Mouse (Mus musculus) thymus, postnatal 10 days (tissue): ENCODE measurements around the gene Pde9a.

Experiments used
- DNase-seq, 2 experiments: peaks; one replicate each; pipeline ENCODE4 v3.0.0; 2021; ENCODE audit warnings: low spot score in 2 of 2

Pde9a gene

GRCm38 (mm10) chr17:31386766-31387275, 811 bp downstream of the Pde9a start:
- no peak for DNase-seq

GRCm38 (mm10) chr17:31389432-31390050, 3.5 kb downstream of the Pde9a start:
- no peak for DNase-seq

DNA sequence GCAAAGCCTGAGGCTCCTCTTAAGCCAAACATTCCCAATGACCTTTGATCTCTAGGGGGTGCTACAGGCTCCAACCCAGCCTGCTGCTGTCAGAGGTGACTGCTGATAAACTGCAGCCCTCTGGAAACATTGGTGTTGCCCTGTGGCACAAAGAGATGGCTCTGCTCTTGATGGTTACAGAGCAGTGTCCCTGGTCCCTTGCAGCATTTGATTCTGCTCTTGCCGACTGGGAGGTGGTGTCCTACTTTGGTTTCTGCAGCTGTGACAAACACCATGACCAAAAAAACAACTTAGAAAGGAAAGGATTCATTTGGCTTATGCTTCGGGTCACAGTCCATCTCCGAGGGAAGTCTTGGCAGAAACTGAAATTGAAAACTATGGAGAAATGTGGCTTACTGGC, 5.5 kb downstream of the Pde9a start:
- no peak for DNase-seq

- DNase-seq = no peak
Observed at GRCm38 (mm10) chr17:31392041-31392440, 6.0 kb downstream of the Pde9a start.

DNA sequence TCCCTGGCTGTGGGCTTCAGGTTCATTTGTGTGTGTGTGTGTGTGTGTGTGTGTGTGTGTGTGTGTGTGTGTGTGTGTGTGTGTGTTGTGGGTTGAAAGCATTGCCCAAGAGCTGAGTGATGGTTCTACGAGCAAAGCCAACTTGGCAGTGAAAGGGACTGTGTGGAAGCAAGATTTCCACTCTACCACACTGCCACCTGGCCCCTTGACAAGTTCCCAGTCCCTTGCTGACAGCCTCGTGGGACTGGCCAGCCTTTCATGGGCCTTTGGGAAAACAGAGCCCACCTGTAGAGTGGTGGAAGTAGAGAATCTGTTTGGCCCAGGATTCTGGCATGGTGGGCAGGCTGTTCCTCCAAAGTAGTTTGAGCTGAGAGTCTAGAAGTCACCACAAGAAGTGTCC, 7.8 kb downstream of the Pde9a start:
- DNase-seq = no peak

- no peak for DNase-seq
Observed at GRCm38 (mm10) chr17:31400294-31400693, 14.3 kb downstream of the Pde9a start.

- no peak for DNase-seq
Observed at GRCm38 (mm10) chr17:31401160-31401559, 15.2 kb downstream of the Pde9a start.

GRCm38 (mm10) chr17:31402713-31403112, 16.7 kb downstream of the Pde9a start:
- DNase-seq = no peak

- DNase-seq = no peak
Observed at GRCm38 (mm10) chr17:31405694-31406227, 19.8 kb downstream of the Pde9a start.

GRCm38 (mm10) chr17:31409741-31410350, 23.8 kb downstream of the Pde9a start:
- no peak for DNase-seq

- DNase-seq = no peak
Observed at GRCm38 (mm10) chr17:31415258-31415657, 29.2 kb downstream of the Pde9a start.

DNA sequence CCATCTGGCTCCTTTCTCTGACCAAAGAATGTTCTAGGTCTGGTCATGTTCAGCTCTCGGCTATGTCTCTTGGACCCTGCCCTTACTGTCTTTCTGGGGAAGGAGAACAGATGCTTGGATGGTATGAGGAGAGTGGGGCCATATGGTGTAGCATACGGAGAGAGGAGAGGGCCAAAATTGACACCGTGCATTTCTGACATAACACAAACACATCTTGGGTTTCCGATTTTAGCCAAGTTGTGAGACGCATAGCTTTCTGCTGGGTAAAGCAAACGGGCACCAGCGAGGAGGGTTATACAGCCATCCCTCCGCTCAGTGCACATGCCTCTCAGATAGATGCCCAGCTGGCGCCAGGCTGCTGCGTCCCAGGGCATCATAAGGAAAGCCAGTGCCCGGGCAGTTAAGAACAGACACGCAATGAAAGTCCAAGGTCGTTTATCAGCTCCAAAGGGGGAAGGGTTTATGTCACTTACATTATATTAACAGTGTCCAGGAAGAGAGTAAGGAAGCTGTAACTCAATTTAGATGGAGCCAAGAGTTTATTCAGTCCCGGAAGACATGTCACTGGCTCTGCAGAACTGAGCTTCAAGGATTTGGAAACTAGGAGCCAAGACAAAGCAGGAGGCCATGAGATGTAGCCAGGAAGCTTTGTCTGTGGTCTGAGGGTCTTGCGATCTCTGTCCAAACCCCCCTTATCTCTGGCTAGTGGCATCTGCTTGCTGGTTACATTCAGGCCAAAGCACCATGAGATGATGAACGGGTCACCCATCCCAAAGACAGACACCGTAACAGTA, 33.0 kb downstream of the Pde9a start:
- DNase-seq = no peak

- DNase-seq = no peak
Observed at GRCm38 (mm10) chr17:31419598-31419950, 33.6 kb downstream of the Pde9a start.

- no peak for DNase-seq
Observed at GRCm38 (mm10) chr17:31419995-31420394, 34.0 kb downstream of the Pde9a start.

GRCm38 (mm10) chr17:31420658-31421057, 34.6 kb downstream of the Pde9a start:
- DNase-seq = no peak

DNA sequence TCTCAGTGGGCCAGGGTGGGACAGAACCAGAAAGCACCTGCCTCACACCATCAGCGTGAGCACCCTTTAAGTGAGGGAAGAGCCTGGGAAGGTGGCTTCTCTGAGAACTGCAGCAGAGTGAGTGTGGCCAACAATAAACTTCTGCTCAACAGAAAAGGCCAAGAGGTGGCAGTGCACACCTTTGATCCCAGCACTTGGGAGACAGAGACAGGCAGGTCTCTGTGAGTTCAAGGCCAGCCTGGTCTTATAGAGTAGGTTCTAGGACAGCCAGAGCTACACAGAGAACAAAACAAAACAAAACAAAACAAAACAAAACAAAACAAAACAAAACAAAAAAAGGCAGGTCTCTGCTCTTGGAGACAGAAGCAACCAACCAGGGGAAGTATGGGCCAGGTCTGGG, 36.4 kb downstream of the Pde9a start:
- DNase-seq = no peak

GRCm38 (mm10) chr17:31423020-31423419, 37.0 kb downstream of the Pde9a start:
- DNase-seq = no peak

- no peak for DNase-seq
Observed at GRCm38 (mm10) chr17:31424358-31424757, 38.3 kb downstream of the Pde9a start.

GRCm38 (mm10) chr17:31424798-31425197, 38.8 kb downstream of the Pde9a start:
- DNase-seq = no peak

- DNase-seq = no peak
Observed at GRCm38 (mm10) chr17:31425827-31426698, 40.1 kb downstream of the Pde9a start.

DNA sequence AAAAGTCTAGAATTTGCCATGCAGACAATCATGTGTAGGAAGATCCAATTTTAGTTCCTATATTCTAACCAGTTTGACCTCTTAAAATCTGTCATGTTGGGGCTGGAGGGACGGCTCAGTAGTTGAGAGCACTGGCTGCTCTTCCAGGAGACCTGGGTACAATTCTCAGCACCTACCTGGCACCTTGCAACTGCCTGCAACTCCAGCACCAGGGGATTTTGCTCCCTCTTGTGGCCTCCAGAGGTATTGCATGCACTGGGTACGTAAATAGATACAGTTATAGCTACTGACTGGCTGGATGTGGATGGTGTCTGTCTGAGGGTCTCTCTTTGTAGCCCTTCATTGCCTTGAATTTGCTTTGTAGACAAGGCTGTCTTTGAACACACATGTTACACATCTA, 43.4 kb downstream of the Pde9a start:
- DNase-seq = no peak

DNA sequence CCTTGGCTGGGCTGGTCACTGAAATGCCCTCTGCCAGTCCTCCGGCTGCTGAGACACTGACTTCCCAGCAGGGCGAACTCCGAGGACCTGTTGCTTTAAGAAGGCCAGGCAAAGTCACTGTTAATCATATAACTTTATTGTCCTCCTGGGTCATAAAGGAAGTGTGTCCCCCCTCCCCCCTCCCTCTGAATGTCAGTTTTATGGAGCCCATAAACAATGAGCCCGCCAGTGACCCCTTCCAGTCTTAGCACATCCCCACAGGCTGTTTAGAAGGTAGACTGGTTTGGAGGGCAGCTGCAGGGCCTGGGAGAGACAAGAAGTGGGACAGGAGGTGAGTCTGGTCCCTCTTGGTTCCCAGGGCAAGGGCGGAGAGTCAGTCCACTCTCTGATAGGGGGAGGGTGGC, 46.9 kb downstream of the Pde9a start:
- no peak for DNase-seq
